Mouse (Mus musculus): ENCODE results near the gene Crybg3.
"Not testable (repeated sequence)": the region's sequence is repeated elsewhere in the genome, so short reads cannot be mapped to it uniquely, and the experiment has no call there.

Crybg3 gene

DNA sequence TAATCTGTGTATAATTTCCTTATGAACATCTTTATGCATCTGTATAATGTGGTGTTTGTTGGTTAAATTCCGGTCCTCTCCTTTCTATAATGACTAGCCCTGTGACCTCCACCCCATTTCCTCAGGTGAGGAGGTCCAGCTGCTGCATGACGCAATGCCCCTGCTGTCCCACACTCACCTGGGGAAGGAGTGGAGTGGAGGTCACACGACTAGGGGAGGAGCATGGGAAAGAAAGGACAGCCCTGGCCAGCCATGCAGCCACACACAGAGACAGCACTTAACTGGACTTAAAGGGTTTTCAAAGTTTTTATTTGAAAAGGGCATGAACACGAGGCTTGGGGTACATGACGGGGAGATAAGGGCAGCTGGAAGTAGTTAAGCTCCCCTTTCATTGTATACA lies 69.5 kb downstream of the Crybg3 start:
- no peak for DNase-seq

DNA sequence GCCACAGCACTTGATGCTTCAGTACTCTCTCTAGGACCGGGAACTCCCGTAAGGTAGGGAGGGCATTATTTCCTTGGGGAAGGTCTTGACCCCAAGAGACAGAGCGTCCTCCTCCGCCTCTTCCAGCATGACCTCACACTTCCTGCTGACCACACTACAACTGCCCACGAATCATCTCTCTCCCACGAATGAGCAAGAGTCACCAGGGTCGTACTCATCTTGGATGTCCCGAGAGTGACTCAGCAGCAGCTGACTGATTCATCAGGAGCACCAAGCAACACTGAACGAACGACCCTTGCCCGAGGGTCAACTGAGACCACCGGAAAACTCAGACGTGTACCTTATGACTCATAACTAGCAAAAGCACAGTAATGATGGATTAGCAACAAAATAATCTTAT lies 71.2 kb downstream of the Crybg3 start:
- DNase-seq, result no peak

DNA sequence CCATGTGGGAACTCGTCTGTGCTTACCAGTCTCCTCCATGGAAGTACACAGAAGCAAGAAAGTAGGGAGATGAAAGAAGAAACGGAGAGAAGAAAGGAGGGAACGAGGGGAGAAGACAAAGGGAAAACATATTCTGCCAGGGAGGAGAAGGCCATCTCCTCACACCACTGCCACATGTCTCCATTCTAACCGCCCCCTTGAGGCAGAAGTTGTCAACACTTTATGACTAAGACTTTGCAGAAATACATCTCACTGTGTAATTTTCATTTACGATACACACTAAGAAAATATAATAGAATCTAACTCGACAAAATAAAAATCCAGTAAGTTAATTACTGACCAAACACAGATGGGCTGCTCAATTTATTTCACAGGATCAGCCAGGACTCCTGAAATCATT lies 73.8 kb downstream of the Crybg3 start:
- no peak for DNase-seq

DNA sequence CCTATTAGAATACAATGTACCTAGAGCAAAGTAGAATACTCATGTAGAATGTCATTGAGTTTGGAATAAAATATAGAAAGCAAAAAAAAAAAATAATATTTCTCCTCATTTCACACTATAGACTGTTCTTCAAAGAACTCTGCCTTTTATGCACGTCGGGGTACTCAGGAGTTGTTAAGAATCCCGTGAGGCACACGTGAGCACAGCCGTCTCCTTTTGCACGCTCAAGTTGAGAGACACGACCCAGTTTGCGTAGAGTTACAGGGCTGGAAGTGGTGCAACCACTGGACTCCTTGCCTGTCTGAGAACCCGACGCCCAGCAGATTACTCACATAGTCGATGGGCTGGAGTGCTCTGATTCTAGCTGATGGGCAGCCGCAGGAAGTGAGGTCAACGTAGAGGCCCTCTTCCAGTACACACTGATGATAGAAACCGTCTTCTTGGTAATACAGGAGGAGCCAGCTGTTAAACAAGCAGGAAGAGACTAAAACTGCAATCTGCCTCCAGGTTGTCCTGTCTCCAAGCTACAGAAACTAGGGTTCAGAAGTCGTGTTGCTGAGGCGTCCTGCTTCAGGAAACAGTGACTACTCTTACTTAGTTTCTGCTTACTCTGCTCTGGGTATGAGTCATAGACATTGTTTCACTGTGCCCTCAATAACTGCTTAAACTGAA lies 78.9 kb downstream of the Crybg3 start:
- no peak for DNase-seq

DNA sequence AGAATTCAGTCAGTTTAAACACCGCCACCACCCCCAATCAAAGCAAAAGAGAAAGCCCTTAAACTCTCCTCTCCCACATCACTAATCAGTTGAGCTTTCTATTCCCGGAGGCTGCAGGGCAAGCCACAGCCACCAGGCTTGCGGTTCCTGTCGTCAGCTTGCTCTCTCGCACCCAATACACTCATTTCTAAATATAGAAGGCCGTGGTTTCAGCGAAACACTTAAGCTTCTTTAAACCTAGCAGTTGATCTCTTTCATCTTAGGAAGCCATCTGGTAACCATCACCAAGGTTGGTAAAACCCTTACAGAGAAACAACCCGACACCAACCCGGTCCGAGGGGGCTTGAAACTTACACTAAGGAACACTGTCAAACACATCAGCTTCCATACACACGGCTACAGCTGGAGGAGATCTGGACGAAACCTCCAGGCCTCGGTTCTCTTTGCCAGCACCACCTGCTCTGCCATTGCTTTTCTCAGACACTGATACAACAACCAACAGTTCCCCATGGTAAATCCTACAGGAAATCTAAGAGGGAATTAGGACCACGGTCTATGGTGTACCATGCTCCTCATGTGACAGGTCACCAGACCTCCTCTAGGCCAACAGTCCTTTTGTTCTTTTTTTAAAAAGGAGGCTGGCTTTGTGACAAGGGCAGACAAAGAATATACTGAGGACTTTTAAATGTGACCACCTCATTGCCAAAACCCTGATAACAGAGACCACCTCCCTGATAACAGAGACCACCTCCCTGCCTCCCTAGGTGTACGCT lies 83.1 kb downstream of the Crybg3 start:
- DNase-seq, result no peak

DNA sequence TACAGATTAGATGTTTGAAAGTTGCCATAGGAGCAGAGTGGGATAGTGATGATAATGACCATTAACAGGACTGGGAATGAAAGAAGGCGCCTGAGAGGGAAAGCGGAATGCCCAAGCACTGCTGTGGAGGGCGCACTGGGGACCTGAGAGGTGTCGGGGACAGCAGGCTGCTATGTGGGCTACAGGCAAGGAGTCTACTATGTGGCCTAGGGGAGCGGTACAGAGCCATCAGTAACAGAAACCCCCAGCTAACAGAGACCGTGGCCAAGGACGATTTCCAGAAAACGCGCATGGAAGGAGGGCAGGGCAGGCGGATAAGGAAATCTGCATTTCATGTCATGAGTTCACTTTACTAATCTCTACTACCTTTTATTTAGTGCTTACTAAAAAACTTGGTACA lies 83.8 kb downstream of the Crybg3 start:
- DNase-seq, result no peak

DNA sequence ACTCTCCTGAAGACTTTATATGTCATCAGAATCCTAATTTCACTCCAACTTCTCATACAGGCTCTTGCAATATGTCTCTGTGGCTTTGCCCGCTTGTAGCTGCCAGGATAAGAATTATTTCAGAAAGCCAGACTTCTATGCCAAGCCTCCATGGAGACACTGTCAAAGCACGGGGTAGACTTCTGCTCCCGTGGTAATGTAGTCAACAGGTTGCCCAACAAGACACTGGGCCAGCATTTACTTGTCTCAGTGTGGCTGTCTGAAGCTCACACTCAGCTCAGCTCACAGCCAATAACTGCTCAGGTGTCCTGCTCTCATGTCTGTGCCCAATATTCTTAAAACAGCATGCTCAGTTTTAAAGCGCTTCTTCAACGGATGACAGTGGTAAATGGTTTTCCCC lies 85.6 kb downstream of the Crybg3 start:
- no peak for DNase-seq

DNA sequence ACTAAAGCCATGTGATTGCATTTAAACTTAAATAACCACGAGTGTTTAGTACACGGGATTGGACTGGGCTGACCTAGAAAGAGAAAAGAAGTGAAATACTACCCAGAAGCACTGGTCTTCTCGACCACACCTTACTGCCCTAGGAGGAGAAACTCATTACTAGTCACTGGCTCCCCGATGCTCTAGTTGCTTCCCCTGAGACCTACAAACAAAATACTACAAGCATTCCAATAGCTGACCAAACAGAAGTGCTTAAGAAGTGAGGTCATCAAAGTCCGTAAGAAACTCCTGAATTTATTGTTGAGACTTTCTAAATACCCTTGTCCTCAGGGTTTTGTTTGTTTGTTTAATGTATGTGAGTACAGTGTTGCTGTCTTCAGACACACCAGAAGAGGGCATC lies 90.9 kb downstream of the Crybg3 start:
- no peak for DNase-seq

DNA sequence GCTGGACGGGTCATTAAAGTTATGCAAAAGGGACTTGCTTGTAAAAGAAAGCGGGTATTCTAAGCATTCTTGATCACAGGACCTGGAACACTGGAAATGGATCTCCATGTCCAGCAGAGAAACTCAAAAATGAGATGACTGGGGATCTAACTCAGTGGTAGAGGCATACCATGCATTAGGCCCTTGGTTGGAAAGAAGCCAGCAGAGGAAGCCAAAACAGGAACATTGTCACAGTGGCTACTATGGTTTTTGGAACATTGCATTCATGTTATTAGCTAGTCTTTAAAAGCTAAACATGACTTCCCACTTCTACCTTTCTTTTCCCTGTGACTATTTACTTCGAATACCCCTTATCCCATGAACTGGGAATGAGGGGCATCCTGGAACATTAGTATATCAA lies 101.6 kb downstream of the Crybg3 start:
- DNase-seq, result no peak

DNA sequence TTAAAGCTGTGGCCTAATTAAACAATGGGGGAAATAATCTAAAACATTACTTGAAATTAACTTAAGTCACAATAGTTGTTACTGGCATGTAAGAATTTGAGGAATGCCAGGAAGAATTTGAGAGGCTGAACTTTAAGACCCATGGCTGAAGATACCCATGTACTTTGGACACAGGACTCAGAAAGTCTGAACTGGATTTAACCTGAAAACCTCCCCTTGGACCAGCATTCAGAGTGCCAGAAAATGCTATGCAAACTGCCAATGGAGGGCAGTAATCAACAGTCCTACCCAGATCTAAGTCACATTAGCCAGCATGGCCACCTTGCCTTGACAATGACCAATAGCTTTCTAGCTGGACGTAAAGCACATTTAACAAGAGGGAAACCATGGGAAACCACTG lies 102.8 kb downstream of the Crybg3 start:
- DNase-seq, result no peak

DNA sequence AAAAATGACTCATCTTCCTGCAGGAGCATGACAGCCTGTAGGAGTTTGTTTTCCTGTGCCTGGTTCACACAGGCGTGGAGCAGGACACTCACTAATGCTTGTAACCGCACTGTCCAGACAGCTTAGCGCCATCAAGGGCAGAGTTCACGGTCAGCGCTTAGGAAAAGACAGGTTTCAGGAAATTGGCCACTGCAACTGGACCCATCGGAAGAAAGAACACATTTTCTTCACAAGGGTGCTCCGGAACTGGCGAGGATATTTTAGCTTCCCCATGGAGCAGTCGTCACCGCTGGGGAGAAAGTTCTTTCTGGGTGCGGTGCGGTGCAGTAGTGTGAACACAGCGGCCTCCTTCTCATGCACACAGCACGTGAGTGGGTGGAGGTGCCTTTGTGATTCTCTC lies 107.6 kb downstream of the Crybg3 start:
- no peak for DNase-seq

DNA sequence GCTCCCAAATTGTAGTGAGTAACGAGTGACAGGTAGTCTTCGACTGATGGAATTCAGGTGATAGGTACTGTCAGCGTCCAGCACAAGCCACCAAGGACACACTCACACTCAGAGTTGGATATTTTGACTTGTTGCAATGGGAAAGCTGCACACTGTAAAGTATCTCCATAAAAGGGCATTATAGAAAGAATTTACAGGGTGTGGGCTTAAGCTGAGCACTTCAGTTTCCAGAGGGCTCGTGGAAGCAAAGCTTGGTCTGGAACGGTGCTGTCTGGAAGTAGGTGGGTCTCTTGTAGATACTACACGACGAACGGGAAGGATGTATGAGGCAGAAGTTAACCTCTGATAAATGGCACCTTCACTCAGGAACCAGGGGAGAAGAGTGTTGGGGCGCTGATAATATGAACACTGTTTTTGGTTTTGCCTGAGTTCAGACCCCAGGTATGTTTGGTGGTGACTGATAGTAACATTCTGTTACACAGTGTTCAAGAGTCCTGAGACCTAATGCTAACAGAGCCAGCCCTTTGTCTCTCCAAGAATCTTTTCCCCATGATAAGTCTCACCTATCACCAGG lies 112.7 kb downstream of the Crybg3 start:
- no peak for DNase-seq

DNA sequence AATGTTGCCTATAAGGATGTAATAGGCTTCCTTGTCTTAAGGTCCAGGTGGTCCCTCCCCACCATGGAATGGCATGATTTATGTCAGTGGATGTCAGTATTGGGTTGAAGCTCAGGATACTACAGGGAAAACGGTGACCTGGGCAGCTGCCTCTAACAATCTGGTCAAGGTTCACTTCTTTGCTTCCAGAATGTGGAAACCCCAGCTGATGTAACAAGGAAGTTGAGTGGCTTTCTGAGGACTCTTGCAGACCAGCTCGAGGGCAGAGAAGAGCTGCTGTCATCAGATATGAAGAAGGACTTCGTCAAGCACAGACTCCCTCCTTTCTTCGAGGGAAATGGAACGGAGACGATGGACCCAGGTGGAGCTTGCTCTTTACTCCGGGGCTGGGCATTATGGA lies 113.5 kb downstream of the Crybg3 start:
- DNase-seq, result no peak

DNA sequence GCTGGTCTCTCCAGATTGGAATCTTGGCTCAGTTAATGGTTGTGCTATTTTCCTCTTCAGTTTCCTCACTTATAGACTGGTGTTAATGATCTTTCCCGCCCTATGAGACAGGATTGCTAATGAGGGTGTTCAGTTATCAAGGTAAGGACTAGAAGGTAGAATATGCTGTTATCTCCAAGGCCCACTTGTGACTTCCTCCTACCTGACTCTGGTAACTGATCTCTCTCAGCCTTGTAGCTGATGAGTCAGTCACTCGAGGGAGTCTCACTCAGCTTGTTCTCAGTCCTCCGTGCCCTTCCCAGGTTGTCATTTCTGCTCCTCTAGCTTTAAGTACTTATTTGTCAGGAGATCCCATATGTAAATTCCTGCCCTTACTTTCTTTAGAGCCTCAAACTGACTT lies 122.8 kb downstream of the Crybg3 start:
- DNase-seq, result no peak

DNA sequence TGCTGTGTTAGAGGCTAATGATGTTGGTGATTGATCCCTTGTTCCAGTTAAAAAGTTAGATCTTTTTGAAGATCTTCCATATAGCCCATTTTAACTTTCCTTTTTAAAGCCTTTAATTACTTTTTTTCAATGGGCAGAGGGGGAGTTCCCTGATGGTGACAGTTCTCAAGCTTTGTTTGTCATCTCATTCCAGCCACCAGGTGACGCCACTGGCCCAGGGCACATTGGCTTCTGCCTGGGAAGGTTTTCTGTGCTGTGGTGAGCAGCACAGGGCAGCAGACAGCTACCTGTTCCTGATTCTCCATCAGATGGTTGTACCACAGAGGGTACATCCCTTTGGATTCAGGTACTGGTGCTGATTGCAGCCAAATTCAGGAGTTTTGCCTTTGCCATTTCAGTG lies 126.0 kb downstream of the Crybg3 start:
- peak; percentile 37 to 40 for DNase-seq

DNA sequence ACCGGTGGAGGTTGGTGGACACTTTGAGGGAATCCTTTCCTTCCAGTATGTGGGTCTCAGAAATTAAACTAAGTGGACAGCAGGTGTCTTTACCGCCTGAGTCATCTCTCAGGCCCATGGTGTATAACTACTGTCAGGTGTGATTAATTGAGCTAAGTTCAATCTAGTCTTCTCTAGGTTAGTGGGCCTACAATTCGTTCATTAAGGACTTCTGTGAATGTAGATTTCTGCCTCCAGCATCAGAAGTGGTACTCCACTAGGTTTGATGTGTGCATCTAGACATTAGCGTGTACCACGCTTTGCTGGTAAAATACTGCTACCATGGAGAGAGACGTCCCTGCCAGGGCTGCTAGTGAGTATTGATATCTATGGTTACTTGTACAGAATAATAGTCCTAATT lies 128.2 kb downstream of the Crybg3 start:
- no peak for DNase-seq

DNA sequence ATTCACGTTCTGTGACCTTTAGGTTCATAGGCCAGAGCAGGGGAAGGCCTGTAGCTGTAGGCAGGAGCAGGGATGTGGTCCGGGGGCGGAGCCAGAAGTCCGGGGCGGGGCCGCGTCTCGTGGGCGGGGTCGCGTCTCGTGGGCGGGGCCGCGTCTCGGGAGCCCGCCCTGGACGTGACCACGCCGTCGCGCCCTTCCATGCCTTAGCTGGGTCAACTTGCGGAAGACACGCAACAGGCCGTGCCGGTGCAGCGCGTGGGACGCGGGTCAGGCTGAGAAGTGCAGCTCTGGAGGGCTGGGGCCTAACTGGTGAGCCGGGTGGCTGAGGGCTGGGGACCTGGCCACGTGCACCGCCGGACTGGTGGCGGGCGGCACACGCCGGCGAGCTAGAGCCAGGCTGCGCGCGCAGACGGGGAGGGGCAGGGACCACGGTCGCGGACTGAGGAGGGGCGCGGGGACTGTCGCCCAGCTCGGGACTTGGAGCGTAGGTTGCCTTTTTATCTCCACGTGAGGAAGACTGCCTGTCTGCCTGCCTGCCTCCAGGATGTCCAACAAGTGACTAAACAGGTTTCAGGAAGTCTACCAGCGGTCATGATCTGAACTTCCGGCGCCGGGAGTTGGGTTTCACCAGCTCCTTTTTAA lies 129.0 kb downstream of the Crybg3 start, which contains the start of gene Riox2:
Gene Riox2 (plus strand): TSS at position 139 of the 642 bp plus-strand sequence.
- peak; percentile 50 to 65 for DNase-seq

DNA sequence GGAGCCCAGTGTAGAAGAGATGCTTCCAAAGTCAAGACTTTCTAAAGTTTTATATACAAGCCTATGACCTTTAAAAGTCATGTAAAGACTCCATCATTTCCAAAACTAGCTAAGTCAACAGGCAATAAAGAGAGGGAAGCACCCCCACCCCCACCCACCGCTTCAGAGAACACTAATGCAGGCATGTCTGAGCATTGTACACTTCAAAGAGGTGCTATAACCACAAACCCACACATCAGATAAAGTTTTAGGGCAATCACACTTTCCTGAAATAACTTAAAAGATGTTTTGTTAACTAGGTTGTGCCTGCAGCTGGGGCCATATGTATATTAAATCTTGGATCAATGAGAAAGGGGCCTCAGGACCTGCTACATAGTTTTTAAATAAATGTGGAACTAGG lies 130.9 kb downstream of the Crybg3 start:
- no peak for DNase-seq

DNA sequence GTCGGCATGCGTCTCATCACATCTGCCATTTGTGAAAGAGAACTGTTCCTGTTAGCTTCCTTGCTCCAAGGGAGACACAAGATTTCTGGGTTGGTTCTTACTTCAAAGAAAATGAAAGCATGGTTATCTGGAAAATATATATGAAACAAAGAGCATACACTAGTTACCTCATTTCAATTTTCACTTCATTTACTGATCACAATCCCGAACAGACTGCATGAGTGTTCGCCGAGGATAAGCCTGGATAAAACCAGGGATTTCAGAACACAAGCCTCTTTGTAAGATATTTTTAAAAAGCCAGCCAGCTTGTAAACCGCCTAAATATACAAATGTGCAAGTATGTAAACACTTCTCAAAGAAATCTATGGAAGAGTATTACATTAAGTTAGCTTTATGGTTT lies 136.8 kb downstream of the Crybg3 start:
- DNase-seq, result no peak

DNA sequence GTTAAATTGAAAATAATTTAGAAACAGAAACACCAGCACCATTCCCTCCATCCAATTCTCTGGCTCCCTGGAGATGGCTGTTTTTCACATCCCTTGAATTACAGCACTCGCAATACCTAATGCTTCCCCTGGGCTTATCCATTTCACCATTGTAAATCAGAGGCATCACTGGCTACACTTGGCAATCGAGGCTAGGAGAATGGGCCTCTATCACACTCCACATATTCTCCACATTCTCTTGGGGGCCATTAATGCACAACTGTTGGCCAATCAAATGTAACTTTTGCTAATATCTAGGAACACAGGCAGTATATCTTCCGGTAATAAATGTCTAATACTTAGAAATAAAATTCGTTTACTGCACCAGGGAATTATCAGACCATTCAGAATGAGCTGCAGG lies 137.2 kb downstream of the Crybg3 start:
- DNase-seq, result no peak

DNA sequence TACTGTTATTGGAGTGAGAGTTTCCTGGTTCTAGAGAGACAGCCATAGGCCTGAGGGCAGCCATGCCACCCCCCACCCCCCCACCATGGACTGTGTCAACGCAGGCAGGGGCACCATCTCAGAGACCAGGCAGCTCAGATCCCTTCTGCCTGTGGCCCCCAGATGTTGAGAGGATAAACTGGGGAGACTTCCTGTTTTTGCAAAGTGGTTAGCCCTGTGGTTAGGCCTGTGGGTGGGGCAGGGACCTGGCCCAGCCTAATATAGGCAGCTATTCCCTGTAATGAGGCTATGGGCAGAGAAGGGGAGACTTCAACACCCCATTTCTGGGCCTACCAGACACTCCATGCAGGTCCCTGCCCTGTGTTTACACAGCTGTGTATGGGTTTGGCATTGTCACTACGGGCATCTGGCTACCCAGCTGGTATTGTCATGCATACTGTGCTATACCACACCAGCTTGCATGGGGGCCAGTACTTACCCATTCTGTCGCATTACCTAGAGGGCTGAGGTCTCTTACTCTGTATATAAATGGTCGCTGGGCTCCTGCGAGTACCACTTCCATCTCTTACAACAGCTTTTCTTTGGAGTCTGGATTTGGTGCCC lies 141.4 kb downstream of the Crybg3 start:
- not testable (repeated sequence) for DNase-seq

DNA sequence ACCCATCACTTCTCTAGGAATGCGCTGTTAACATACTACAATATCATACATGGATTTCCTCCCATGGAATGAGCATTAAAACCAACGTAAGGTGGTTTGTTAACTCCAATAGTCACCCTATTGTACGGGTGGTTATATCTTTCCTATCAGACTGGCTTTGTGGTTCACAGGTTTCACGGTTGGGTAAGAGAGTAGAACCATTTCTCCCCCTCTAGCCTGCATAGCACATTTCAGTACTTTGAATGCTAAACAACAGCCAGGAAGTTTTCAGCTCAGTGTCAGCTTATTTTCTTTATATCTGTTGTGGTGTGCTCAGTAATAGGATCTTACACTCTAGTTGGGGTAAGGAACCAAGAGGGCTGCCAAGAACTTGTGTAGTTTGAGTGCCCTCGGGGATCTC lies 149.0 kb downstream of the Crybg3 start:
- no peak for DNase-seq

DNA sequence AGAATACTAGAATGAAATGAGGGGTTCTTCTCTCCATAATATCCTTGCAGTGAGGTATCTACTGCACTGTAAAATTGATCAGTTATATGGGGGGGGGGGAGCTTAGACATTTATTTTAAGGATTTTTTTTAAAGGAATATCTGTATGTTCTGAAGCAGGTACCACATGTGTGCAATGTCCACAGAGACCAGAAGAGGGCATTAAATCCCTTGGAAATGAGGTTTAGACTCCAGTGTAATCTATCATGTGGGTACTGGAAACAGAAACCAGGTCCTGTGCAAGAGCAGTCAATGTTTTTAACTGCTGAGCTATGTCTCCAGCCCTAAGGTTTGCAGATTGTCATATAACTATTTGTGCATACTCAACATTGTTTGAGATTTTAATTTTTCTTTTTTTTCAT lies 151.7 kb downstream of the Crybg3 start:
- DNase-seq, result no peak

Measured in cerebellum, postnatal 36 days (tissue).